Mouse (Mus musculus): ENCODE measurements around the gene Ttc7b. TPM values are rescaled to one million over a fixed set of nuclear protein-coding genes. Genes with fewer than 3 reads are reported as not detected.

The Ttc7b gene
- 7.1 and 7.5 TPM in 2 replicates for polyA plus RNA-seq (2012; rRNA removed)

- peak within 1 kb of the TSS; percentile 89 for H3K4me3 ChIP-seq (ENCODE audit: control insufficient read depth, low read depth, low read length)
- no peaks in the 10 kb centered on the region for H3K27me3 ChIP-seq (ENCODE audit: control insufficient read depth, insufficient read depth, low read length)
- peak within 1 kb of the TSS; percentile 71 for H3K27ac ChIP-seq (ENCODE audit: control insufficient read depth, insufficient read depth, low read depth, low read length)
- TF ChIP-seq CTCF (IDR thresholded peaks at IDR 0.05; ENCODE audit: control insufficient read depth, insufficient read depth, insufficient replicate concordance, low read depth, low read length) (0 out of 2 replicates have a peak, but pooled peaks have one; percentile 12), POLR2A (IDR thresholded peaks at IDR 0.05; ENCODE audit: control insufficient read depth, low read depth, low read length) (no peak)
- H3K36me3 ChIP-seq (ENCODE audit: control insufficient read depth, insufficient read depth, low read length): no peaks in the 10 kb centered on the region
- peaks cover 12% of the 10 kb centered on the region for H3K4me1 ChIP-seq (ENCODE audit: control insufficient read depth, insufficient read depth, low read length)
Observed at GRCm38 (mm10) chr12:100520794-100521186, at the start of gene Ttc7b. Ttc7b (minus strand) TSS chr12:100520826.

- Histone ChIP-seq H3K27ac (ENCODE audit: control insufficient read depth, insufficient read depth, low read depth, low read length) (no peak overlapping the region), H3K27me3 (ENCODE audit: control insufficient read depth, insufficient read depth, low read length) (no peaks in the 10 kb centered on the region), H3K36me3 (ENCODE audit: control insufficient read depth, insufficient read depth, low read length) (no peaks in the 10 kb centered on the region), H3K4me3 (ENCODE audit: control insufficient read depth, low read depth, low read length) (no peak overlapping the region), H3K4me1 (ENCODE audit: control insufficient read depth, insufficient read depth, low read length) (no peaks in the 10 kb centered on the region)
- TF ChIP-seq POLR2A (IDR thresholded peaks at IDR 0.05; ENCODE audit: control insufficient read depth, low read depth, low read length): no peak
- TF ChIP-seq CTCF (IDR thresholded peaks at IDR 0.05; ENCODE audit: control insufficient read depth, insufficient read depth, insufficient replicate concordance, low read depth, low read length): no peak
Observed at GRCm38 (mm10) chr12:100568831-100569230, 48.2 kb upstream of the Ttc7b start.

GRCm38 (mm10) chr12:100568105-100568504, 47.5 kb upstream of the Ttc7b start:
- no peak overlapping the region for H3K4me3 ChIP-seq (ENCODE audit: control insufficient read depth, low read depth, low read length)
- TF ChIP-seq CTCF (IDR thresholded peaks at IDR 0.05; ENCODE audit: control insufficient read depth, insufficient read depth, insufficient replicate concordance, low read depth, low read length) (no peak), POLR2A (IDR thresholded peaks at IDR 0.05; ENCODE audit: control insufficient read depth, low read depth, low read length) (no peak)
- no peaks in the 10 kb centered on the region for H3K27me3 ChIP-seq (ENCODE audit: control insufficient read depth, insufficient read depth, low read length)
- H3K4me1 ChIP-seq (ENCODE audit: control insufficient read depth, insufficient read depth, low read length): no peaks in the 10 kb centered on the region
- no peaks in the 10 kb centered on the region for H3K36me3 ChIP-seq (ENCODE audit: control insufficient read depth, insufficient read depth, low read length)
- no peak overlapping the region for H3K27ac ChIP-seq (ENCODE audit: control insufficient read depth, insufficient read depth, low read depth, low read length)

GRCm38 (mm10) chr12:100567627-100568026, 47.0 kb upstream of the Ttc7b start:
- no peaks in the 10 kb centered on the region for H3K27me3 ChIP-seq (ENCODE audit: control insufficient read depth, insufficient read depth, low read length)
- H3K4me3 ChIP-seq (ENCODE audit: control insufficient read depth, low read depth, low read length): no peak overlapping the region
- TF ChIP-seq CTCF (IDR thresholded peaks at IDR 0.05; ENCODE audit: control insufficient read depth, insufficient read depth, insufficient replicate concordance, low read depth, low read length): no peak
- no peak for TF ChIP-seq POLR2A (IDR thresholded peaks at IDR 0.05; ENCODE audit: control insufficient read depth, low read depth, low read length)
- no peak overlapping the region for H3K27ac ChIP-seq (ENCODE audit: control insufficient read depth, insufficient read depth, low read depth, low read length)
- H3K36me3 ChIP-seq (ENCODE audit: control insufficient read depth, insufficient read depth, low read length): no peaks in the 10 kb centered on the region
- H3K4me1 ChIP-seq (ENCODE audit: control insufficient read depth, insufficient read depth, low read length): no peaks in the 10 kb centered on the region

- no peak for TF ChIP-seq CTCF (IDR thresholded peaks at IDR 0.05; ENCODE audit: control insufficient read depth, insufficient read depth, insufficient replicate concordance, low read depth, low read length)
- no peak for TF ChIP-seq POLR2A (IDR thresholded peaks at IDR 0.05; ENCODE audit: control insufficient read depth, low read depth, low read length)
- no peaks in the 10 kb centered on the region for H3K27me3 ChIP-seq (ENCODE audit: control insufficient read depth, insufficient read depth, low read length)
- H3K27ac ChIP-seq (ENCODE audit: control insufficient read depth, insufficient read depth, low read depth, low read length): no peak overlapping the region
Observed at GRCm38 (mm10) chr12:100553675-100554074, 33.0 kb upstream of the Ttc7b start.

GRCm38 (mm10) chr12:100551972-100552371, 31.3 kb upstream of the Ttc7b start:
- Histone ChIP-seq H3K4me1 (ENCODE audit: control insufficient read depth, insufficient read depth, low read length) (no peaks in the 10 kb centered on the region), H3K36me3 (ENCODE audit: control insufficient read depth, insufficient read depth, low read length) (no peaks in the 10 kb centered on the region; the same call in 1 of the 2 replicates), H3K27me3 (ENCODE audit: control insufficient read depth, insufficient read depth, low read length) (no peaks in the 10 kb centered on the region), H3K27ac (ENCODE audit: control insufficient read depth, insufficient read depth, low read depth, low read length) (no peak overlapping the region), H3K4me3 (ENCODE audit: control insufficient read depth, low read depth, low read length) (no peak overlapping the region)
- TF ChIP-seq CTCF (IDR thresholded peaks at IDR 0.05; ENCODE audit: control insufficient read depth, insufficient read depth, insufficient replicate concordance, low read depth, low read length) (no peak), POLR2A (IDR thresholded peaks at IDR 0.05; ENCODE audit: control insufficient read depth, low read depth, low read length) (no peak)

More at GRCm38 (mm10) chr12:100553675-100554074, 33.0 kb upstream of the Ttc7b start:
- Histone ChIP-seq H3K4me1 (ENCODE audit: control insufficient read depth, insufficient read depth, low read length) (no peaks in the 10 kb centered on the region), H3K36me3 (ENCODE audit: control insufficient read depth, insufficient read depth, low read length) (no peaks in the 10 kb centered on the region; the same call in 1 of the 2 replicates), H3K4me3 (ENCODE audit: control insufficient read depth, low read depth, low read length) (no peak overlapping the region)

- Histone ChIP-seq H3K4me3 (ENCODE audit: control insufficient read depth, low read depth, low read length) (no peak overlapping the region), H3K27me3 (ENCODE audit: control insufficient read depth, insufficient read depth, low read length) (no peaks in the 10 kb centered on the region), H3K36me3 (ENCODE audit: control insufficient read depth, insufficient read depth, low read length) (no peaks in the 10 kb centered on the region), H3K4me1 (ENCODE audit: control insufficient read depth, insufficient read depth, low read length) (no peaks in the 10 kb centered on the region), H3K27ac (ENCODE audit: control insufficient read depth, insufficient read depth, low read depth, low read length) (no peak overlapping the region)
- TF ChIP-seq POLR2A (IDR thresholded peaks at IDR 0.05; ENCODE audit: control insufficient read depth, low read depth, low read length): no peak
Observed at GRCm38 (mm10) chr12:100544194-100544567, 23.6 kb upstream of the Ttc7b start.
